Mouse (Mus musculus) MEL (cell line): ENCODE measurements around the gene Syk. TPM values are rescaled to one million over a fixed set of nuclear protein-coding genes. Genes with fewer than 3 reads are reported as not detected.

ENCODE experiments used
- DNase-seq: peaks from one replicate; pipeline ENCODE4 v3.0.0; 2011; ENCODE audit warnings: low read depth, low spot score
- H3K27ac ChIP-seq: 2 replicates; pipeline ENCODE4 v1.5.1; 2012; ENCODE audit warnings: low read depth, mild to moderate bottlenecking, control low read depth, low read length, moderate library complexity; ENCODE audit not compliant: control insufficient read depth
- H3K27me3 ChIP-seq, 2 experiments: fragments of 150-350 bp in 1 of 2; sonication (generic) in 1 of 2; 2 replicates each; pipeline ENCODE4 v1.6.1; 2012; ENCODE audit warnings: low read length in 2 of 2, mild to moderate bottlenecking in 2 of 2, improper control_type of control experiment in 1 of 2, moderate library complexity in 1 of 2; ENCODE audit not compliant: insufficient read depth in 2 of 2, control insufficient read depth in 1 of 2
- H3K36me3 ChIP-seq, 2 experiments: 2 replicates each; pipeline ENCODE4 v1.6.1; 2012 to 2014; ENCODE audit warnings: low read length in 2 of 2, improper control_type of control experiment in 1 of 2, inconsistent platforms in 1 of 2, mild to moderate bottlenecking in 1 of 2; ENCODE audit not compliant: insufficient read depth in 2 of 2, control insufficient read depth in 1 of 2
- H3K4me1 ChIP-seq, 2 experiments: fragments of 150-350 bp in 1 of 2; sonication (generic) in 1 of 2; 2 replicates each; pipeline ENCODE4 v1.6.1; 2012; ENCODE audit warnings: low read length in 2 of 2, improper control_type of control experiment in 1 of 2, mild to moderate bottlenecking in 1 of 2; ENCODE audit not compliant: insufficient read depth in 2 of 2, control insufficient read depth in 1 of 2
- H3K4me3 ChIP-seq, 2 experiments: fragments of 150-350 bp in 1 of 2; sonication (generic) in 1 of 2; 2 replicates each; pipeline ENCODE4 v1.5.1; 2012; ENCODE audit warnings: low read depth in 2 of 2, low read length in 2 of 2, mild to moderate bottlenecking in 2 of 2, moderate library complexity in 2 of 2, control low read depth in 1 of 2, improper control_type of control experiment in 1 of 2; ENCODE audit not compliant: control insufficient read depth in 1 of 2, insufficient read depth in 1 of 2
- H3K79me2 ChIP-seq: 2 replicates; pipeline ENCODE4 v1.6.1; 2012; ENCODE audit warnings: mild to moderate bottlenecking, low read length, moderate library complexity; ENCODE audit not compliant: control insufficient read depth, poor library complexity, insufficient read depth
- H3K9ac ChIP-seq: 2 replicates; pipeline ENCODE4 v1.6.1; 2012; ENCODE audit warnings: low read depth, mild to moderate bottlenecking, control low read depth, low read length, moderate library complexity; ENCODE audit not compliant: control insufficient read depth, poor library complexity, severe bottlenecking
- H3K9me3 ChIP-seq: fragments of 150-350 bp; sonication (generic); replicated peaks from 2 replicates; pipeline ENCODE4 v1.6.1; 2012; ENCODE audit warnings: mild to moderate bottlenecking, low read length, improper control_type of control experiment, moderate library complexity; ENCODE audit not compliant: insufficient read depth
- BHLHE40 ChIP-seq: IDR thresholded peaks from 2 replicates; pipeline ENCODE4 v1.6.1; 2012; ENCODE audit warnings: low read depth, mild to moderate bottlenecking, inconsistent platforms, low read length, improper control_type of control experiment, borderline replicate concordance
- CHD1 ChIP-seq: IDR thresholded peaks from 2 replicates; pipeline ENCODE4 v1.6.1; 2012; ENCODE audit warnings: low read depth, mild to moderate bottlenecking, inconsistent platforms, low read length, improper control_type of control experiment
- ELF1 ChIP-seq: IDR thresholded peaks from 2 replicates; pipeline ENCODE4 v1.6.1; 2014; ENCODE audit warnings: low read depth, mild to moderate bottlenecking, inconsistent platforms, low read length, improper control_type of control experiment, moderate library complexity
- EP300 ChIP-seq, 2 experiments: IDR thresholded peaks; 2 replicates each; pipeline ENCODE4 v1.6.1; 2011; ENCODE audit warnings: improper control_type of control experiment in 2 of 2, low read length in 2 of 2, low read depth in 1 of 2, mild to moderate bottlenecking in 1 of 2
- ETS1 ChIP-seq: IDR thresholded peaks from 2 replicates; pipeline ENCODE4 v1.6.1; 2012; ENCODE audit warnings: low read depth, mild to moderate bottlenecking, inconsistent platforms, low read length, improper control_type of control experiment, moderate library complexity
- GATA1 ChIP-seq: IDR thresholded peaks from 2 replicates; pipeline ENCODE4 v1.6.1; 2011; ENCODE audit warnings: low read depth, low read length, improper control_type of control experiment
- HCFC1 ChIP-seq: IDR thresholded peaks from 2 replicates; pipeline ENCODE4 v1.6.1; 2012; ENCODE audit warnings: low read depth, mild to moderate bottlenecking, inconsistent platforms, low read length, improper control_type of control experiment, moderate library complexity
- JUND ChIP-seq: IDR thresholded peaks from 2 replicates; pipeline ENCODE4 v1.6.1; 2011; ENCODE audit warnings: low read depth, mild to moderate bottlenecking, improper control_type of control experiment, low read length
- MAFK ChIP-seq: IDR thresholded peaks from 2 replicates; pipeline ENCODE4 v1.6.1; 2011; ENCODE audit warnings: low read depth, mild to moderate bottlenecking, low read length, improper control_type of control experiment, borderline replicate concordance
- MAZ ChIP-seq: IDR thresholded peaks from 2 replicates; pipeline ENCODE4 v1.6.1; 2012; ENCODE audit warnings: low read depth, mild to moderate bottlenecking, inconsistent platforms, low read length, improper control_type of control experiment
- MXI1 ChIP-seq: IDR thresholded peaks from 2 replicates; pipeline ENCODE4 v1.6.1; 2011; ENCODE audit warnings: mild to moderate bottlenecking, low read depth, low read length, improper control_type of control experiment
- MYB ChIP-seq: IDR thresholded peaks from 2 replicates; pipeline ENCODE4 v1.6.1; 2011; ENCODE audit warnings: mild to moderate bottlenecking, low read depth, low read length, improper control_type of control experiment
- MYC ChIP-seq: IDR thresholded peaks from 2 replicates; pipeline ENCODE4 v1.6.1; 2011; ENCODE audit warnings: low read depth, mild to moderate bottlenecking, low read length, improper control_type of control experiment, moderate library complexity
- NELFE ChIP-seq: IDR thresholded peaks from 2 replicates; pipeline ENCODE4 v1.6.1; 2011; ENCODE audit warnings: low read depth, low read length, improper control_type of control experiment
- NRF1 ChIP-seq: IDR thresholded peaks from 2 replicates; pipeline ENCODE4 v1.6.1; 2014; ENCODE audit warnings: low read depth, mild to moderate bottlenecking, inconsistent platforms, low read length, improper control_type of control experiment, moderate library complexity; ENCODE audit not compliant: poor library complexity, insufficient read depth, severe bottlenecking
- POLR2AphosphoS2 ChIP-seq: IDR thresholded peaks from 2 replicates; pipeline ENCODE4 v1.6.1; 2011; ENCODE audit warnings: low read length, improper control_type of control experiment
- POLR2AphosphoS5 ChIP-seq: IDR thresholded peaks from 2 replicates; pipeline ENCODE4 v1.6.1; 2012; ENCODE audit warnings: low read depth, borderline replicate concordance, mild to moderate bottlenecking, inconsistent platforms, low read length, moderate library complexity, mixed read lengths
- RAD21 ChIP-seq: IDR thresholded peaks from 2 replicates; pipeline ENCODE4 v1.6.1; 2011; ENCODE audit warnings: mild to moderate bottlenecking, low read depth, low read length, improper control_type of control experiment
- RCOR1 ChIP-seq: IDR thresholded peaks from 2 replicates; pipeline ENCODE4 v1.6.1; 2012; ENCODE audit warnings: low read depth, mild to moderate bottlenecking, inconsistent platforms, low read length, improper control_type of control experiment
- TBP ChIP-seq: IDR thresholded peaks from 2 replicates; pipeline ENCODE4 v1.8.0; 2011; ENCODE audit warnings: low read depth, low read length, improper control_type of control experiment
- TCF12 ChIP-seq: IDR thresholded peaks from 2 replicates; pipeline ENCODE4 v1.6.1; 2014; ENCODE audit warnings: low read depth, mild to moderate bottlenecking, inconsistent platforms, low read length, improper control_type of control experiment, moderate library complexity
- USF1 ChIP-seq: IDR thresholded peaks from 2 replicates; pipeline ENCODE4 v1.6.1; 2014; ENCODE audit warnings: low read depth, mild to moderate bottlenecking, inconsistent platforms, low read length, improper control_type of control experiment, moderate library complexity
- ZKSCAN1 ChIP-seq: IDR thresholded peaks from 2 replicates; pipeline ENCODE4 v1.6.1; 2012; ENCODE audit warnings: low read depth, mild to moderate bottlenecking, inconsistent platforms, low read length, improper control_type of control experiment, moderate library complexity
- ZNF384 ChIP-seq: IDR thresholded peaks from 2 replicates; pipeline ENCODE4 v1.6.1; 2012; ENCODE audit warnings: low read depth, mild to moderate bottlenecking, inconsistent platforms, low read length, improper control_type of control experiment
- polyA plus RNA-seq, 2 experiments: library from polyadenylated mRNA; stranded (reverse) in 1 of 2; unstranded in 1 of 2; fragments of >175 nt in 1 of 2; fragments of >200 nt in 1 of 2; gene quantifications; 2 replicates each; pipeline versions ENCODE4 v1.2.1 to v1.2.4; 2012; ENCODE audit warnings: low replicate concordance in 2 of 2, low read depth in 1 of 2; ENCODE audit not compliant: insufficient read length in 2 of 2, insufficient read depth in 1 of 2, missing spikeins in 1 of 2
- total RNA-seq: library from RNA; depleted of rRNA; stranded (reverse); fragments of 300-350 nt; gene quantifications from 2 replicates; pipeline ENCODE4 v1.2.3, GENCODE M21; 2012

Syk gene
- total and polyA plus RNA-seq, 3 experiments = 14.4 to 23.8 TPM; not detected in 1

DNA sequence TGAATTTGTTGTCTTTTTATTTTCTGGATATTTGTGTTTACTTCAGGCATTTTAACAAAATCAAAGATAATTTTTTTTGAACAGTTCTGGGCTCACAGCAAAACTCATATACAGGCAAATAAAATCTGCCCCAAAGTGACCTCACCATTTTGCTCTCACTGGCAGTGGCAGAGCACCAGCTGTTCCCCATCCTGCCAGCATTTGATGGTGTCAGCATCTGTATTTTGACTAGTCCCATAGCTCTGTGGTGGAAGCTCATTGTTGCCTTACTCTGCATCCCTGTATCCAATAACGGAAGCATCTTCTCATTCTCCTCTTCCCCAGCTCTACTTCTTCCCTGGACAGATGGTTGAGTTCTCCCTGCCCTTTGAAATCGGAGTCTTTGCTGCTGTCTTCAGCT is 4.2 kb upstream of the Syk start:
- DNase-seq = no peak
- TF ChIP-seq HCFC1 (no peak), BHLHE40 (no peak), MXI1 (no peak), USF1 (no peak), CHD1 (no peak), POLR2AphosphoS5 (no peak), ETS1 (no peak), NRF1 (no peak), MYC (no peak), POLR2AphosphoS2 (no peak), TCF12 (no peak), NELFE (no peak), MYB (no peak), ZNF384 (no peak), TBP (no peak), ZKSCAN1 (no peak), ELF1 (no peak), MAZ (no peak), RCOR1 (no peak), GATA1 (no peak)

GRCm38 (mm10) chr13:52582506-52582877 is 481 bp upstream of the Syk start:
- Histone ChIP-seq H3K36me3 (no peaks in the 10 kb centered on the region), H3K4me3 (peak overlapping the region; percentile 63 to 78; a peak in 3 of 4 replicates), H3K9ac (peak overlapping the region; percentile 67)
- TF ChIP-seq MYC = no peak
- no peak for TF ChIP-seq BHLHE40
- no peak for TF ChIP-seq MAFK
- no peak for TF ChIP-seq RAD21
- TF ChIP-seq USF1 = no peak
- TF ChIP-seq POLR2AphosphoS2 = no peak
- TF ChIP-seq EP300 (IDR thresholded peaks at IDR 0.05; ENCODE audit: low read depth in 1 of 2, low read length in 2 of 2) = no peak
- no peak for TF ChIP-seq CHD1
- no peak for TF ChIP-seq JUND
- TF ChIP-seq, all 39 proteins: peak for 0
- no peaks in the 10 kb centered on the region for H3K9me3 ChIP-seq
- peaks cover 0 to 7% of the 10 kb centered on the region in 2 experiments; a peak in 3 of 4 replicates for H3K4me1 ChIP-seq
- H3K27ac ChIP-seq = peak overlapping the region; percentile 42
- H3K79me2 ChIP-seq = no peaks in the 10 kb centered on the region; the same call in 1 of the 2 replicates
- peak; percentile 79 for DNase-seq
- peaks cover 1 to 2% of the 10 kb centered on the region in 2 experiments; a peak in 1 of 4 replicates for H3K27me3 ChIP-seq

More for the DNA sequence above, 4.2 kb upstream of the Syk start:
- no peak overlapping the region for H3K27ac ChIP-seq
- no peaks in the 10 kb centered on the region; the same call in 1 of the 2 replicates for H3K79me2 ChIP-seq
- peaks cover 3% of the 10 kb centered on the region in 2 experiments; a peak in 2 of 4 replicates for H3K4me1 ChIP-seq
- no peak overlapping the region for H3K9ac ChIP-seq
- H3K4me3 ChIP-seq = no peak overlapping the region
- no peaks in the 10 kb centered on the region; a peak in 1 of 4 replicates for H3K36me3 ChIP-seq
- no peaks in the 10 kb centered on the region for H3K27me3 ChIP-seq
- no peaks in the 10 kb centered on the region for H3K9me3 ChIP-seq
